Mouse (Mus musculus) adrenal gland (tissue): ENCODE data around the gene Fam76a.
"Not testable (repeated sequence)": the region's sequence is repeated elsewhere in the genome, so short reads cannot be mapped to it uniquely, and the experiment has no call there.

ENCODE experiments used
- intact Hi-C: fragments of 180-260 bp; cut with DNase I; formaldehyde crosslinking; loops from one replicate; pipeline ENCODE4 v1.15.1; 2025

The Fam76a gene

GRCm38 (mm10) chr4:132945261-132946046 is 23.1 kb upstream of the Fam76a start:
- intact Hi-C loops, result loop anchor here (1.0 to 10.0 kb wide), 3 partner anchors 60 to 352 kb away; no protein-coding TSS in a partner anchor

- intact Hi-C loops, result loop anchor here (1.0 to 10.0 kb wide), 3 partner anchors 61 to 353 kb away; no protein-coding TSS in a partner anchor
Observed at GRCm38 (mm10) chr4:132944776-132945175, 22.4 kb upstream of the Fam76a start.

- intact Hi-C loops, result loop anchor here (10.0 kb wide), 1 partner anchor 241 kb away; no protein-coding TSS in a partner anchor
Observed at GRCm38 (mm10) chr4:132944106-132944505, 21.7 kb upstream of the Fam76a start.

GRCm38 (mm10) chr4:132943088-132943487 is 20.7 kb upstream of the Fam76a start:
- intact Hi-C loops, result loop anchor here (10.0 kb wide), 1 partner anchor 242 kb away; no protein-coding TSS in a partner anchor

GRCm38 (mm10) chr4:132941012-132941729 is 18.8 kb upstream of the Fam76a start:
- intact Hi-C loops, result loop anchor here (10.0 kb wide), 1 partner anchor 244 kb away; no protein-coding TSS in a partner anchor

GRCm38 (mm10) chr4:132939421-132940127 is 17.2 kb upstream of the Fam76a start:
- intact Hi-C loops, result loop anchor here (10.0 kb wide), 1 partner anchor 245 kb away; no protein-coding TSS in a partner anchor

GRCm38 (mm10) chr4:132938181-132938941 is 16.0 kb upstream of the Fam76a start:
- intact Hi-C loops, result no loop called here

- intact Hi-C loops, result no loop called here
Observed at GRCm38 (mm10) chr4:132934639-132935038, 12.3 kb upstream of the Fam76a start.

GRCm38 (mm10) chr4:132932752-132933404 is 10.5 kb upstream of the Fam76a start:
- intact Hi-C loops, result no loop called here

- intact Hi-C loops, result loop anchor here (2.0 kb wide), 1 partner anchor 154 kb away; no protein-coding TSS in a partner anchor
Observed at GRCm38 (mm10) chr4:132930784-132931183, 8.4 kb upstream of the Fam76a start.

- intact Hi-C loops, result loop anchor here (10.0 kb wide), 1 partner anchor 382 kb away; no protein-coding TSS in a partner anchor
Observed at GRCm38 (mm10) chr4:132926520-132926919, 4.2 kb upstream of the Fam76a start.

- intact Hi-C loops, result loop anchor here (5.0 to 10.0 kb wide), 3 partner anchors 40 to 377 kb away; partner anchors contain the start of genes Rpa2 and Stx12
Observed at GRCm38 (mm10) chr4:132922061-132922530, 262 bp downstream of the Fam76a start.

GRCm38 (mm10) chr4:132921488-132921887 is 870 bp downstream of the Fam76a start:
- intact Hi-C loops, result loop anchor here (5.0 to 10.0 kb wide), 3 partner anchors 39 to 377 kb away; partner anchors contain the start of genes Rpa2 and Stx12

- intact Hi-C loops, result loop anchor here (5.0 to 10.0 kb wide), 3 partner anchors 38 to 375 kb away; partner anchors contain the start of genes Rpa2 and Stx12
Observed at GRCm38 (mm10) chr4:132920171-132920570, 2.2 kb downstream of the Fam76a start.

- intact Hi-C loops, result not testable (repeated sequence)
Observed at GRCm38 (mm10) chr4:132918493-132918892, 3.9 kb downstream of the Fam76a start.

- intact Hi-C loops, result no loop called here
Observed at GRCm38 (mm10) chr4:132912156-132912555, 10.2 kb downstream of the Fam76a start.

- intact Hi-C loops, result no loop called here
Observed at GRCm38 (mm10) chr4:132905843-132906360, 16.5 kb downstream of the Fam76a start.

- intact Hi-C loops, result no loop called here
Observed at GRCm38 (mm10) chr4:132904765-132905309, 17.5 kb downstream of the Fam76a start.

- intact Hi-C loops, result no loop called here
Observed at GRCm38 (mm10) chr4:132904071-132904470, 18.3 kb downstream of the Fam76a start.
